Mouse (Mus musculus) heart, adult 8-10 months (tissue): ENCODE data around the gene Olfr773. TPM values are rescaled to one million over a fixed set of nuclear protein-coding genes. Genes with fewer than 3 reads are reported as not detected.
"Not testable (repeated sequence)": the region's sequence is repeated elsewhere in the genome, so short reads cannot be mapped to it uniquely, and the experiment has no call there.

Source experiments
- DNase-seq: peaks from one replicate; pipeline ENCODE4 v3.0.0; 2022; ENCODE audit warnings: low spot score
- total RNA-seq, 4 experiments: library from RNA; stranded (reverse); gene quantifications; 2 replicates each; pipeline ENCODE4 v1.2.4; 2022

The Olfr773 gene
- not detected for total RNA-seq

DNA sequence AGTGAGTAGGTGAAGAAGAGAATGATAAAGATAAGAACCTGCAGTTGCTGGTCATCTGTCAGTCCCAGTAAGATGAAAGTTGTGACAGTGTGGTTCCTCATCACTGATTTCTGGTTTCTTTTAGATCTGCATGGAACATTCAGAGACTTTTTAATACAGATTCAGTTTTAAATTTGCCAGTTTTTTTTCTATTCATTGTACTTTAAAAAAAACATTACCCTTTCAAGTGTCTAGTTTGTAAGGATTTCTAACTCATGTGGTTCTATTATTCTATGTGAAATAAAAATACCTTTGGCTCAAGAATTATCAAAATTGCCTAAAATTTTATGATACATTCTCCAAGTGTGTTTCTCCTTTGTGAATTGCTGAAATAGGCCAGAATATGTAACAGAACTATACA, at the start of gene Olfr773:
Olfr773 (minus strand) TSS at position 101 of the 400 bp plus-strand sequence.
- not testable (repeated sequence) for DNase-seq

DNA sequence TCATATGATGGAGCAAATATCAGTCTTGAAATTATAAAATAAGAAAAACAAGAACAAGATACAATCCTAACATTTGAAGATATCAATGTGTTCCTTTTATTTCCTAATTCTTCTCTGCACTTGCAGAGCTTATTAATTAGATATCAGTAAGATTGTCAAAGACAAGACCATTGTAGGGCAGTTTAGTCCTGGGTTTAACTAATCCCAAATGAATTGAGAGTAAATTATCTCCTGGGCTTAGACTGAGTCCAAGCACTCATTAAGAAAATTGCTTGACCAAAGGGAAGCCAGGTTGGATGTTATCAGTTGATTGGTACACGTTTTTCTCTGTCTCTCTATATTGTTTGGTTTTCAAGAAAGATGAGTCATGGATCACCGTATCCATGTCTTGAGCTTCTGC, 48.7 kb upstream of the Olfr773 start, which contains the start of gene Olfr774:
Olfr774 (plus strand) TSS at position 301 of the 400 bp plus-strand sequence.
- no peak for DNase-seq

DNA sequence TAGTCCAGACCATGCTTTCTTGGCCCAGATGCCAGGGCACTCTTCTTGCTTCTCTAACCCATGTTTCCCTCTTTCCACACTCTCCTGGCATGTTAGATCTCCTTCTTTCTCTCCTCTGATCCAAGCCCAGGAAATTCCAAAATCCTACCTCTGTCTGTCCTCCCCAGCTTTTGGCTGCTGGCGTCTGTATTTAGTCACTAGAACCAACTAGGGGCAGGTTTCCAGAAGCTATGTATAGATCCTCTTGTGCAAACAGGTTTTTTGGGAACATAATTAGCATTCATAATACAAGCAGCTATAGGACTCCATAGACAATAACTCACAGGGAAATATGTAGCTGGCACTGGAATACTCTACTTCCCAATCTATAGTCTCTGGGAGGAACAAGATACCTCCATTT, 43.5 kb upstream of the Olfr773 start:
- DNase-seq = no peak

DNA sequence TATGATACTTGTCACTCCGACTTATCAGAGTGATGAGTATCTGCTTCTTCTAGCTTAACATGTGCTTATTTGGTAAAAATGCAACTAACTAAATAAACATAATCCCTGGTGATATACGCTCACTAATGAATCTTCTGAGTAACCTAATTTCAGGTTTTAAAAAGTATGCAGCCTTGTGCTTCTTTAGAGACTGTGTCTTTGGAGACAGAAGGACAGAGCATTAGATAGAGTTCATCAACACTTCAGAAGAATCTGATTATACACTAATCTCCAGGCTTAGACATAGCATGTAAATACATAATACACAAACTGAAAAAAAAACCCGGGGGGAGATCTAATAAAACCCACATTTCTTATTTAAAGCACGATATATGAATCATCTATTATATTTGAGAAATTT, 9.4 kb downstream of the Olfr773 start, which contains the start of gene Olfr772:
Olfr772 (minus strand) TSS at position 101 of the 400 bp plus-strand sequence.
- not testable (repeated sequence) for DNase-seq

DNA sequence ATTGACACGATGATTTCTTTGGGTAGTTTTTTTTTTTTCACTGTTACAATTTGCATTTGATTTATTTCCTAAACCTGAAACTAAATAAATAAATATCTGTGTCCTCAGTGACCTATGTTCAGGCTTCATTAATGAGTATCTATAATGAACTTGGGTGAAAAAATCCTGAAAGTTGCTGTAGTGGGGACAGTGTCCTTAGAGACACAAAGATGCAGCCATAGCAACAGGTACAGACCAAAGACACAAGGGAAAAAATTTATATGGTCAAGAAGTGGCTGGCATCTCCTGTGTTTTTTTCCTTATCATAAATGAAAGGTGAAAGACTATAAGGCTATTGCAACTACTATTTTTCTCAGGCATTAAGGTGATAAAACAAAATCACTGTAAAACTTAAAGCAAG, 22.6 kb downstream of the Olfr773 start, which contains the start of gene Olfr771:
Olfr771 (minus strand) TSS at position 101 of the 400 bp plus-strand sequence.
- DNase-seq = no peak

DNA sequence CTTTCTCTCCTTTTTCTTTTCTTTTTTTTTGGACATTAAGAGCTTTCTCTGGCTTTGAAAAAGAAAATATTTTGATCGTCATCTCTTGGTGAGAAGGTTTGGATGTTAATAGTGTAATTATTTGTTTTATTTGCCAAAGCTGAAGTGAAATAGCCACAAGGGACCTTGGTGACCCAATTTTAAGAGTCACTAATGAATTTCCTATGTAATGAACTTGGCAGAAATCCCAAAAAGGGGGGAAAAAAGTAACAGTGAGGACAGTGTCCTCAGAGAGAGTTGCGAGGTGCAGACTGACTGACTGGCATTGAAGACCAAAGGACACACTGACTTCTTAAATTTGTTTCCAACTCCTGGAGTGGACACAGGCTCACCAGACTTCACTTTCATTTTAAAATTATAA, 48.3 kb downstream of the Olfr773 start, which contains the start of gene Olfr770:
Olfr770 (minus strand) TSS at position 101 of the 400 bp plus-strand sequence.
- no peak for DNase-seq

Other genes with a start within 250 kb of the Olfr773 start
- gene Mettl7b, start 226.4 kb downstream of the Olfr773 start, total RNA-seq = not detected
- not detected for gene Olfr9, start 198.0 kb downstream of the Olfr773 start, total RNA-seq
- not detected for gene Olfr763, start 176.6 kb downstream of the Olfr773 start, total RNA-seq
- not detected for gene Olfr764-ps1, start 147.5 kb downstream of the Olfr773 start, total RNA-seq
- gene Olfr765, start 137.4 kb downstream of the Olfr773 start, total RNA-seq = not detected
- gene Olfr766-ps1, start 118.4 kb downstream of the Olfr773 start, total RNA-seq = not detected
- not detected for gene Olfr767, start 104.5 kb downstream of the Olfr773 start, total RNA-seq
- gene Olfr768, start 88.0 kb downstream of the Olfr773 start, total RNA-seq = not detected
- not detected for gene Olfr769, start 69.6 kb downstream of the Olfr773 start, total RNA-seq
- gene Olfr770, start 48.4 kb downstream of the Olfr773 start, total RNA-seq = not detected
- not detected for gene Olfr771, start 22.7 kb downstream of the Olfr773 start, total RNA-seq
- gene Olfr772, start 9.5 kb downstream of the Olfr773 start, total RNA-seq = not detected
- not detected for gene Olfr774, start 48.8 kb upstream of the Olfr773 start, total RNA-seq
- not detected for gene Olfr775, start 61.0 kb upstream of the Olfr773 start, total RNA-seq
- gene Olfr776, start 71.7 kb upstream of the Olfr773 start, total RNA-seq = not detected
- not detected for gene Olfr777, start 84.1 kb upstream of the Olfr773 start, total RNA-seq
- not detected for gene Olfr780, start 130.7 kb upstream of the Olfr773 start, total RNA-seq
- not detected for gene Olfr781, start 141.4 kb upstream of the Olfr773 start, total RNA-seq
- not detected for gene Olfr782, start 161.4 kb upstream of the Olfr773 start, total RNA-seq
- not detected for gene Olfr784, start 196.7 kb upstream of the Olfr773 start, total RNA-seq
- gene Olfr785, start 218.0 kb upstream of the Olfr773 start, total RNA-seq = not detected
- gene Olfr786, start 239.9 kb upstream of the Olfr773 start, total RNA-seq = not detected